Mouse (Mus musculus) kidney, embryonic 14.5 days (tissue): Measurements from ENCODE around the gene Tcf7l2. TPM values are rescaled to one million over a fixed set of nuclear protein-coding genes. Genes with fewer than 3 reads are reported as not detected.
A peak's percentile ranks its signal among the peaks of the same experiment; 100 is the strongest.

Experiments used
- ATAC-seq: fragments of 200-750 bp; cut with Nextera tagmentation; 2 replicates; pipeline ENCODE4 v1.8.0; 2017; ENCODE audit warnings: moderate number of reproducible peaks, mild to moderate bottlenecking, moderate TSS enrichment, moderate library complexity; ENCODE audit not compliant: low FRiP score, low TSS enrichment
- H3K27ac ChIP-seq: fragments of 300-500 bp; sonication (generic); 2 replicates; pipeline ENCODE4 v1.5.1; 2014; ENCODE audit warnings: low read depth, mild to moderate bottlenecking, low read length, moderate library complexity, mixed read lengths
- H3K27me3 ChIP-seq: fragments of 300-500 bp; sonication (generic); 2 replicates; pipeline ENCODE4 v1.6.1; 2014; ENCODE audit warnings: mild to moderate bottlenecking, low read length; ENCODE audit not compliant: control insufficient read depth, insufficient read depth
- H3K36me3 ChIP-seq: fragments of 300-500 bp; sonication (generic); 2 replicates; pipeline ENCODE4 v1.6.1; 2014; ENCODE audit warnings: low read length, mixed read lengths; ENCODE audit not compliant: control insufficient read depth, insufficient read depth
- H3K4me1 ChIP-seq: fragments of 300-500 bp; sonication (generic); 2 replicates; pipeline ENCODE4 v1.6.1; 2014; ENCODE audit warnings: low read length, mixed read lengths; ENCODE audit not compliant: control insufficient read depth, insufficient read depth
- H3K4me2 ChIP-seq: fragments of 300-500 bp; sonication (generic); replicated peaks from 2 replicates; pipeline ENCODE4 v1.6.1; 2014; ENCODE audit warnings: low read depth, mild to moderate bottlenecking, low read length
- H3K4me3 ChIP-seq: fragments of 300-500 bp; sonication (generic); 2 replicates; pipeline ENCODE4 v1.5.1; 2014; ENCODE audit warnings: mild to moderate bottlenecking, low read length
- H3K9ac ChIP-seq: fragments of 300-500 bp; sonication (generic); 2 replicates; pipeline ENCODE4 v1.6.1; 2014; ENCODE audit warnings: low read depth, mild to moderate bottlenecking, low read length, moderate library complexity
- H3K9me3 ChIP-seq: fragments of 300-500 bp; sonication (generic); 2 replicates; pipeline ENCODE4 v1.6.1; 2016; ENCODE audit warnings: low read length; ENCODE audit not compliant: control insufficient read depth
- WGBS: fragments of 180-500 bp; shearing (Covaris S2); extraction: QIAGEN DNeasy Blood & Tissue Kit; methylation state at CpG from one replicate; pipeline ENCODE4 v1.1.7; 2014; 5-methylcytosine and 5-hydroxymethylcytosine counted together
- polyA plus RNA-seq: library from polyadenylated mRNA; unstranded; fragments of >200 nt; fragmentation: Nextera tagmentation; extraction: Ambion mirVana; gene quantifications from 2 replicates; pipeline ENCODE4 v1.2.1, GENCODE M21; 2014

Tcf7l2 gene
- polyA plus RNA-seq, 1 experiment from 2014 or later, result 80.8 TPM

DNA sequence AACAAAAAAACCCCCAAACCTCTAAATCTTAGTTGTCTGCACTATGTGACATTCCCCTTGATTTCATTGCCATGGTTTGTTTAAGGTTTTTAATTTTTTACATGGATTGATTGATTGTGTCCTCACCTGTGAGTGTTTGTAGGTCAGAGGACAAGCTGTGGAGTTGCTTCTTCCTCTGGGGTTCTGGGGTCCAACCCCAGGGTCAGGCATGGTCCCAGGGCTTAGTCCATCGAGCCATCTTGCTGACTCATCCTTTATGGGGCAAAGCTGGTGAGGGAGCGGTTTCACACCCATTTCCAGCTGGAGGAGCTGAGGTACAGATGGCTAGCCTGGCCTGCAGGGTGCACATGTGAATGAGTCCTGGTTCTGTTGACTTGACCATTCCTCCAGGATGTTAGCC is 66.7 kb downstream of the Tcf7l2 start:
- no peak overlapping the region for H3K4me3 ChIP-seq
- H3K9me3 ChIP-seq, result no peaks in the 10 kb centered on the region
- H3K27me3 ChIP-seq, result peaks cover 3% of the 10 kb centered on the region; the same call in 1 of the 2 replicates
- no peak overlapping the region for H3K27ac ChIP-seq
- 54% methylated on average over 2 of the region's 2 CpGs for WGBS
- no peak overlapping the region for H3K4me2 ChIP-seq
- H3K9ac ChIP-seq, result no peak overlapping the region
- no peaks in the 10 kb centered on the region for H3K36me3 ChIP-seq
- no peak for ATAC-seq
- peaks cover 24% of the 10 kb centered on the region for H3K4me1 ChIP-seq

DNA sequence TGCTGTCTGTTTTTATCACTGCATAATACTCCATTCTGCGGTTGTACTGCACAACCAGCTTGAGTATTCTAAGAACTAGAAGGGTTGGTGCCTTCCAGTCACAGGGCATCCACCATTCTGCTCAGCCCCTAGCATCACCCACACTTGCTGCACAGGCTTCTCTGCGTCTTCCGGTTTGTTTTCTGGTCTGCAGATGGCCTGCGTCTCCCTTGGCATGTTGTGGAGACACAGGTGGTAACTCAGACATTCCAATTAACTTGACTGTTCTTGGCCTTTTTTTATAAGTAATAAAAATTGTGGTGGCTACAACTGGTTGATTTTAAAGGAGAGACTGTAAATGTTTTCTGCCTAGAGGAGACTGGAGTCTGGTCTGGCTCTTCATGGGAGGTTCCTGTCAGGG is 67.9 kb downstream of the Tcf7l2 start:
- ATAC-seq, result no peak
- Histone ChIP-seq H3K4me3 (no peak overlapping the region), H3K9ac (no peak overlapping the region), H3K4me1 (peaks cover 35% of the 10 kb centered on the region), H3K27me3 (peaks cover 3% of the 10 kb centered on the region; the same call in 1 of the 2 replicates), H3K36me3 (no peaks in the 10 kb centered on the region), H3K27ac (no peak overlapping the region), H3K9me3 (no peaks in the 10 kb centered on the region), H3K4me2 (no peak overlapping the region)
- 76% methylated on average over 4 of the region's 4 CpGs for WGBS

DNA sequence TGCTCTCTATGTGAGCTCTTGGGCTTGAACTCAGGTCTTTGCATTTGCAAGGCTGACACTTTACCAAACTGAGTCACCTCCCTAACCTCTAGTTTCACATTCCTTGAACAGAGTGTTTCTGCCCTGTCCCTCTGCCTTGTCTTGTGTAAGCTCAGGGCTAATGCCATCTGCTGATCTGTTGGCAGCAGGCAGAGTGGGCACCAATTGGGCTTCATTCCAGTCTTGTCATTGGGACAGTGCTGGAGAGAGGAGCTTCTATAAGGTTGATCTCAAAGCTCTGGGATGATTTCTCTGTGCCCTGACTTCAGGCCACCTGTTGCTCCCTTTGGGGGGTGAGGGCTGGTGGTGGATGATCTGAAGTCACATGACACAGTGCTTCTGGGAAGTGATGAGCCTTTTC is 70.6 kb downstream of the Tcf7l2 start:
- H3K27ac ChIP-seq, result no peak overlapping the region
- no peak overlapping the region for H3K4me2 ChIP-seq
- no peak overlapping the region for H3K9ac ChIP-seq

DNA sequence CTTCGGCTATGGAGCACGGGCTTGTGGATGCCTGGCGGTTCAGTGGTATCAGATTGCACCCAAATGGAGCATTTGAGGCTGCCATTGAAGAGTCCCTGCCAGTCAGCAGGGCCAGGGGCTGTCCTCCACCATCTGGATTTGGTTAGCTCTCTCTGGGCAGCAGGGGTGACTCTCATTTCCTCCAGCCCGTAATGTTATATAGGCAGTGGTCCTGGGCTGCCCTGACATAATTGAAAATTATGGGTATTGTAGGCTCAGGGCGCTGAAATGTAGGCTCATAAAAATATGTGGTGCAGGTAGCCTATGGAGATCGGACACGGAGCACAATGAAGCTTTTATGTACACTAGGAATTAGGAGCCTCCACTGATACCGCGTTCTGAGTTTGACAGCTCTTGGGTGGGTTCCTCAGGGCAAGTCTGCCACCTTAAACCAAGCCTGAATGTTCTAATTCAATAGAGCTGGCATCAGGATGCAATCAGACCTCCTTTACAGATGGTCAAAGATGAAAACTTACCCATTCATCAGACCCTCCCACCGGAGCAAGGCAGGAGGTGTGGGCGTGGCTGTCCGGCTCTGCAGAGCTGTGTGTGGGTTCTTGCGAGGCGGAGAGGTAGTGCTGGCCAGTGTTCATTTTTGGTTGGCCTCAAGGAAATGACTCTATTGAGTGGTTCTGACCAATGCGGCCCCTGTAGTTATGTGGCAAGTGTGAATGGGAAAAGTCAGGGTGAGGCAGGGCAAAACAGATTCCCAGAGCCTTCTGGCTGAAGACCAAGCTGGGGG is 73.6 kb downstream of the Tcf7l2 start:
- H3K4me2 ChIP-seq, result 0 out of 2 replicates have a peak overlapping the region, but pooled peaks have one; percentile 19
- no peak overlapping the region for H3K9ac ChIP-seq
- 21% methylated on average over 15 of the region's 15 CpGs for WGBS
- no peaks in the 10 kb centered on the region for H3K9me3 ChIP-seq
- ATAC-seq, result peak; percentile 88
- H3K36me3 ChIP-seq, result peaks cover 12% of the 10 kb centered on the region; the same call in 1 of the 2 replicates
- peaks cover 3% of the 10 kb centered on the region; the same call in 1 of the 2 replicates for H3K27me3 ChIP-seq
- no peak overlapping the region for H3K27ac ChIP-seq
- H3K4me1 ChIP-seq, result peaks cover 11% of the 10 kb centered on the region
- H3K4me3 ChIP-seq, result no peak overlapping the region

More for the DNA sequence above, 70.6 kb downstream of the Tcf7l2 start:
- Histone ChIP-seq H3K4me3 (no peak overlapping the region), H3K36me3 (no peaks in the 10 kb centered on the region), H3K4me1 (peaks cover 25% of the 10 kb centered on the region), H3K27me3 (peaks cover 3% of the 10 kb centered on the region; the same call in 1 of the 2 replicates), H3K9me3 (no peaks in the 10 kb centered on the region)
- no peak for ATAC-seq

DNA sequence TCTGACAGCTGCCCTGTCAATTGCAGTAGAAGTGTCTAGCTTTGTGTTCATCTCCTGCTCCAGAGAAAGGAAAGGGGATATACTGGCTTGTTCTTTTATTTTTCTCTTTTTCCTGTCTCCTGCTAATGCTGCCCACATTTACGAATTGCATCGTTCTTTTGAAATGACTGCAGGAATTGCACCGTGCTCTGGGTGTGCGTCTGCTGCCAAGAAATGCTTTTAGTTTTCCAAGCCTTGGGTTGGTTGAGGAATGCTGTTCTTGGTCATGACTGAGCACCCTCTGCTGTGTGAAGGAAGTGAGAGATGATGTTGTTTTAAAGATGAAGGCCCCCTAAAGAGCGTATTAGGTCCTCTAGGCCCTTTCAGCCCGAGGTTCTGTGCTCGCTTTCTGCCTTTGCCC is 75.4 kb downstream of the Tcf7l2 start:
- Histone ChIP-seq H3K9me3 (no peaks in the 10 kb centered on the region), H3K27ac (no peak overlapping the region), H3K9ac (no peak overlapping the region), H3K36me3 (peaks cover 17% of the 10 kb centered on the region; the same call in 1 of the 2 replicates), H3K4me2 (no peak overlapping the region), H3K4me1 (peaks cover 11% of the 10 kb centered on the region), H3K27me3 (peaks cover 3% of the 10 kb centered on the region; the same call in 1 of the 2 replicates), H3K4me3 (no peak overlapping the region)
- 86% methylated on average over 7 of the region's 7 CpGs for WGBS
- no peak for ATAC-seq

- WGBS, result 92% methylated on average over 7 of the region's 7 CpGs
- no peak overlapping the region for H3K27ac ChIP-seq
These were observed 78.6 kb downstream of the Tcf7l2 start for GRCm38 (mm10) chr19:55820202-55820601.

GRCm38 (mm10) chr19:55825001-55825827 is 83.6 kb downstream of the Tcf7l2 start:
- Histone ChIP-seq H3K27ac (no peak overlapping the region; the same call in 1 of the 2 replicates), H3K9ac (no peak overlapping the region), H3K4me3 (no peak overlapping the region), H3K36me3 (peaks cover 8% of the 10 kb centered on the region; the same call in 1 of the 2 replicates), H3K9me3 (no peaks in the 10 kb centered on the region), H3K4me2 (0 out of 2 replicates have a peak overlapping the region, but pooled peaks have one; percentile 5), H3K27me3 (no peaks in the 10 kb centered on the region), H3K4me1 (peaks cover 23% of the 10 kb centered on the region)
- WGBS, result 27% methylated on average over 8 of the region's 8 CpGs
- ATAC-seq, result no peak

More at GRCm38 (mm10) chr19:55820202-55820601, 78.6 kb downstream of the Tcf7l2 start:
- Histone ChIP-seq H3K27me3 (no peaks in the 10 kb centered on the region), H3K9me3 (no peaks in the 10 kb centered on the region), H3K4me1 (peaks cover 6% of the 10 kb centered on the region), H3K4me2 (no peak overlapping the region), H3K4me3 (no peak overlapping the region), H3K36me3 (peaks cover 17% of the 10 kb centered on the region; the same call in 1 of the 2 replicates), H3K9ac (no peak overlapping the region)
- ATAC-seq, result no peak

DNA sequence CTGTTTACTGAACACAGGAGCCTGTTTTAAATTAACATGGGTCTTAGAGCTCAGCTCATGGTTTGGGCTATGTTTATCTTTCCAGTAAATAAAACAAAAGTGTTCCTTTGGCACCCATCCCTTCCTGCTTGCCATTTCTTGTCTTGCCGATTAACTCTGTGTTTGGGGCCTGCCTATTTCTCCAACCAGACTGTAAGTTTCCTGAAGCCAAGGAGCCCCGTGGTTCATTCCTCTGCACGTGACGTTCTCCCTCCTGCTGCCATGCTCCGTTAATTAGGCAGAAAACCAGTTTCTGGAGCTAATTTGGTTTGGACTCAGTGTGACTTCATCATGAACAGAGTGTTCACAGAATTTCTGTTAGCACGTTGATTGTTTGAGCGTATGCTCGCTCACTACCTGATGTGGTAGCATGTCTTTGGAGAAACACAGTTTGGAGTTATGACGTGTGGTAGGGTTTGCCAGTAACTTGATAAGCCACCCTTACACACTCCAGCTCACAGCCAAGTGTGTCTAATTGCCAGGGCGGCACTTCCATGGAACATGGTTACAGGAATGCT is 84.4 kb downstream of the Tcf7l2 start:
- H3K4me2 ChIP-seq, result 0 out of 2 replicates have a peak overlapping the region, but pooled peaks have one; percentile 5
- peak; percentile 44; the same call in 1 of the 2 replicates for ATAC-seq
- no peaks in the 10 kb centered on the region for H3K27me3 ChIP-seq
- H3K4me1 ChIP-seq, result peaks cover 24% of the 10 kb centered on the region
- no peak overlapping the region; the same call in 1 of the 2 replicates for H3K27ac ChIP-seq
- 0 out of 2 replicates have a peak, but pooled peaks cover 3% of the 10 kb centered on the region for H3K36me3 ChIP-seq
- no peak overlapping the region for H3K4me3 ChIP-seq
- 57% methylated on average over 10 of the region's 10 CpGs for WGBS
- no peak overlapping the region for H3K9ac ChIP-seq
- no peaks in the 10 kb centered on the region for H3K9me3 ChIP-seq
